Mouse (Mus musculus): ENCODE data around the gene Msln.

- no peak for TF ChIP-seq CTCF (IDR thresholded peaks at IDR 0.05 in 2 of 3, conservative IDR thresholded peaks at IDR 0.05 in 1 of 3; ENCODE audit: control insufficient read depth in 1 of 3, insufficient read depth in 1 of 3, low read depth in 2 of 3, low read length in 3 of 3, poor library complexity in 1 of 3, severe bottlenecking in 1 of 3)
- no peak for TF ChIP-seq EP300 (IDR thresholded peaks at IDR 0.05; ENCODE audit: low read depth in 1 of 2, low read length in 2 of 2)
- TF ChIP-seq GABPA (IDR thresholded peaks at IDR 0.05; ENCODE audit: low read depth, low read length) = no peak
- TF ChIP-seq CHD1 (IDR thresholded peaks at IDR 0.05; ENCODE audit: low read depth, low read length) = no peak
- TF ChIP-seq NELFE (IDR thresholded peaks at IDR 0.05; ENCODE audit: low read depth, low read length) = no peak
- TF ChIP-seq ZKSCAN1 (IDR thresholded peaks at IDR 0.05; ENCODE audit: low read depth, low read length) = no peak
- no peak for TF ChIP-seq MAZ (IDR thresholded peaks at IDR 0.05; ENCODE audit: low read depth, low read length)
These were observed 2.4 kb upstream of the Msln start for GRCm38 (mm10) chr17:25756378-25757242.
